Mouse (Mus musculus): Measurements from ENCODE around the gene Gm13289. TPM values are rescaled to one million over a fixed set of nuclear protein-coding genes. Genes with fewer than 3 reads are reported as not detected.

Gene Gm13289
- polyA plus RNA-seq, 1 experiment = not detected

DNA sequence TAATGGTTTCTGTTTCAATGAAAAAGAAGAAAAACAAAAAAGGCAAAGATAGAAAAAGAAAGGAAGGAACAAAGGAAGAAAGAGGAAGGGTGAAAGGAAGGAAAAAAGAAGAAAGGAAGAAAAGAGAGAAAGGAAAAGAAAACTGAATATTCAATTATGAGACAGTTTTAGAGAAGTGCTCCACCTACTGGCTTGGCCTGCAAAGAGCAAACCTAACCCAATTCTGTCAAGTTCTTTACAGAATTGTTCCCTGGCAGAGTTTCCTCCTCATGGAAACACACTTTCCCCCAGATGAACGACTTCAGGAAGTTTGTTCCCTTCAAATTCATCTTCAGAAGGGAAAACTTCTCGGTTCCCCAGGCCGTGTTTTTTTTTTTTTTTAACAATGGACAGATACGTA lies 46.3 kb downstream of the Gm13289 start:
- Histone ChIP-seq H3K79me3 (ENCODE audit: low read depth) (no peaks in the 10 kb centered on the region), H3K36me3 (ENCODE audit: control insufficient read depth, insufficient read depth) (no peaks in the 10 kb centered on the region), H3ac (ENCODE audit: control insufficient read depth, insufficient read length, low read depth) (no peak overlapping the region), H3K27me3 (ENCODE audit: control insufficient read depth, insufficient read depth, insufficient read length) (peaks cover 7% of the 10 kb centered on the region), H3K79me2 (ENCODE audit: control insufficient read depth, insufficient read depth) (no peaks in the 10 kb centered on the region), H3K4me3 (ENCODE audit: insufficient read depth, poor library complexity, severe bottlenecking) (no peak overlapping the region)
- TF ChIP-seq USF1 (IDR thresholded peaks at IDR 0.05; ENCODE audit: low read depth) (no peak), MAX (IDR thresholded peaks at IDR 0.05) (no peak), CTCF (IDR thresholded peaks at IDR 0.05; ENCODE audit: control insufficient read depth, insufficient read depth, insufficient read length) (no peak), CEBPB (IDR thresholded peaks at IDR 0.05; ENCODE audit: low read depth) (no peak), FOSL1 (IDR thresholded peaks at IDR 0.05; ENCODE audit: insufficient read depth, low read length, poor library complexity, severe bottlenecking) (no peak), MYOG (IDR thresholded peaks at IDR 0.05; ENCODE audit: control insufficient read depth, extremely low read depth, insufficient read length) (no peak), MYOD1 (IDR thresholded peaks at IDR 0.05; ENCODE audit: control insufficient read depth, insufficient read length, low read depth) (no peak)

Other genes with a start within 250 kb of the Gm13289 start
- gene Ifna15, start 218.7 kb upstream of the Gm13289 start, polyA plus RNA-seq (2012; fragmentation: generic; extraction: Trizol) = not detected
- not detected for gene Ifna14, start 205.1 kb upstream of the Gm13289 start, polyA plus RNA-seq (2012; fragmentation: generic; extraction: Trizol)
- not detected for gene Ifna9, start 184.5 kb upstream of the Gm13289 start, polyA plus RNA-seq (2012; fragmentation: generic; extraction: Trizol)
- not detected for gene Ifna12, start 173.5 kb upstream of the Gm13289 start, polyA plus RNA-seq (2012; fragmentation: generic; extraction: Trizol)
- gene C87499, start 142.5 kb upstream of the Gm13289 start, polyA plus RNA-seq (2012; fragmentation: generic; extraction: Trizol) = not detected
- not detected for gene Ifna13, start 132.5 kb upstream of the Gm13289 start, polyA plus RNA-seq (2012; fragmentation: generic; extraction: Trizol)
- not detected for gene Ifna16, start 100.0 kb upstream of the Gm13289 start, polyA plus RNA-seq (2012; fragmentation: generic; extraction: Trizol)
- gene Ifna2, start 93.0 kb upstream of the Gm13289 start, polyA plus RNA-seq (2012; fragmentation: generic; extraction: Trizol) = not detected
- not detected for gene Ifnab, start 85.6 kb upstream of the Gm13289 start, polyA plus RNA-seq (2012; fragmentation: generic; extraction: Trizol)
- gene Gm26566, start 55.1 kb upstream of the Gm13289 start, polyA plus RNA-seq (2012; fragmentation: generic; extraction: Trizol) = 1.9 TPM
- gene Klhl9, start 54.5 kb upstream of the Gm13289 start, polyA plus RNA-seq (2012; fragmentation: generic; extraction: Trizol) = 11.6 TPM
- not detected for gene Gm13271, start 22.1 kb upstream of the Gm13289 start, polyA plus RNA-seq (2012; fragmentation: generic; extraction: Trizol)
- not detected for gene Gm13283, start 16.8 kb upstream of the Gm13289 start, polyA plus RNA-seq (2012; fragmentation: generic; extraction: Trizol)
- 1.3 TPM for gene Gm13290, start 3.1 kb upstream of the Gm13289 start, polyA plus RNA-seq (2012; fragmentation: generic; extraction: Trizol)
- gene Gm13272, start 2.9 kb downstream of the Gm13289 start, polyA plus RNA-seq (2012; fragmentation: generic; extraction: Trizol) = not detected
- gene Ifnz, start 5.2 kb downstream of the Gm13289 start, polyA plus RNA-seq (2012; fragmentation: generic; extraction: Trizol) = not detected
- 0.92 TPM for gene Gm13276, start 8.8 kb downstream of the Gm13289 start, polyA plus RNA-seq (2012; fragmentation: generic; extraction: Trizol)
- not detected for gene Gm13277, start 11.7 kb downstream of the Gm13289 start, polyA plus RNA-seq (2012; fragmentation: generic; extraction: Trizol)
- gene Gm13278, start 14.6 kb downstream of the Gm13289 start, polyA plus RNA-seq (2012; fragmentation: generic; extraction: Trizol) = not detected
- 0.42 TPM for gene Gm13275, start 17.6 kb downstream of the Gm13289 start, polyA plus RNA-seq (2012; fragmentation: generic; extraction: Trizol)
- not detected for gene Gm13279, start 20.5 kb downstream of the Gm13289 start, polyA plus RNA-seq (2012; fragmentation: generic; extraction: Trizol)
- gene Gm13285, start 22.7 kb downstream of the Gm13289 start, polyA plus RNA-seq (2012; fragmentation: generic; extraction: Trizol) = not detected
- 0.42 TPM for gene Gm13287, start 26.3 kb downstream of the Gm13289 start, polyA plus RNA-seq (2012; fragmentation: generic; extraction: Trizol)
- 0.18 TPM for gene Gm13288, start 28.6 kb downstream of the Gm13289 start, polyA plus RNA-seq (2012; fragmentation: generic; extraction: Trizol)
- gene Ifna7, start 39.3 kb downstream of the Gm13289 start, polyA plus RNA-seq (2012; fragmentation: generic; extraction: Trizol) = not detected
- gene Ifna11, start 43.0 kb downstream of the Gm13289 start, polyA plus RNA-seq (2012; fragmentation: generic; extraction: Trizol) = not detected
- gene Ifna6, start 50.5 kb downstream of the Gm13289 start, polyA plus RNA-seq (2012; fragmentation: generic; extraction: Trizol) = not detected
- not detected for gene Ifna5, start 58.6 kb downstream of the Gm13289 start, polyA plus RNA-seq (2012; fragmentation: generic; extraction: Trizol)
- not detected for gene Ifna4, start 64.9 kb downstream of the Gm13289 start, polyA plus RNA-seq (2012; fragmentation: generic; extraction: Trizol)
- gene Ifna1, start 73.2 kb downstream of the Gm13289 start, polyA plus RNA-seq (2012; fragmentation: generic; extraction: Trizol) = not detected
- gene Ifne, start 103.3 kb downstream of the Gm13289 start, polyA plus RNA-seq (2012; fragmentation: generic; extraction: Trizol) = not detected